Mouse (Mus musculus): ENCODE results near the gene Atat1.

DNA sequence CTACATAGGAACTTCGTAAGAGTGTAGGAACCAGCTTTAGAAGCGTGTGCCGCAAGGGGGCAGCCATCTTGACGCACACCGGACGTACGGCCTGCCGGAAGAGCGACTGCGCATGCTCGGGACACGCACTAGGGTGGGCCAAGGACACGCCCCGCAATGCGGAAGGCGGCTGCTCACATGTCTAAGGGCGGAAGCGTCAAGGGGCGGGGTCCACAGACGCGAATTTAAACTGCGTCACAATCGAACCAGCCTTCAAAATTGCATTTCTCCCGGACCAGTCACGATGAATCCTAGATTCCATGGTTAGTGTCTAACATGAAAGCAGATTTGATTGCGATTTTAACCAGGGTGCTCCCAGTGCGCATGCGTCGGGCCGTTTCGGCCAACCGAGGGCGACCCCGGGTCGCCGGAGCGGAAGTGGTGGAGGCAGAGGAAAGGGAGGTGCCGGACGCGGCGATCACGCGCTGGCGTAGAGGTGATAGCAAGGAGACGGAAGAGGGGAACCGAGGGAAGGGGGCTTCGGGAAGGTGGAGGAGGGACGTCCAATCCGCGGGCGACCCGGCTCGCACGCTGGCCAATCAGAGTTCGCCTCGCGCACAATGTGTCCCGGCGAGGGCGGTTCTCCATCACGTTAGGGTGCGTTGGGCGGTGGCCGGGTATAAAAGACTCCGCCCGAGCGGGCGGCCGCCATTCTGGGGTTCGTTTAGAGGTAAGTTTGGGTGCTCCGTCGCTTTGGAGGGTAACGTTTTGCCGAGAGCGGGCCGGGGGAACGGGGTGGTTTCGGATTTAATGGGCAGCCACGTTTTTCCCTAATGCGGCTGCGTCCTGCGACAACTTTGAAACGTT, 6.6 kb upstream of the Atat1 start, which contains the start of the genes Mrps18b and Ppp1r10:
- TF ChIP-seq CTCF (IDR thresholded peaks at IDR 0.05; ENCODE audit: extremely low read depth, insufficient read depth, insufficient read length, insufficient replicate concordance), result no peak
- TF ChIP-seq POLR2A (IDR thresholded peaks at IDR 0.05; ENCODE audit: low read depth, low read length), result peak; percentile 99

Data from spleen, adult 2 months (tissue).